Mouse (Mus musculus) thymus, adult 18-20 months (tissue): ENCODE results near the gene Tmem219.
"Not testable (repeated sequence)": the region's sequence is repeated elsewhere in the genome, so short reads cannot be mapped to it uniquely, and the experiment has no call there.

Experiments
- DNase-seq, 2 experiments: peaks; one replicate each; pipeline ENCODE4 v3.0.0; 2022; ENCODE audit warnings: mixed read lengths in 2 of 2

Gene Tmem219

DNA sequence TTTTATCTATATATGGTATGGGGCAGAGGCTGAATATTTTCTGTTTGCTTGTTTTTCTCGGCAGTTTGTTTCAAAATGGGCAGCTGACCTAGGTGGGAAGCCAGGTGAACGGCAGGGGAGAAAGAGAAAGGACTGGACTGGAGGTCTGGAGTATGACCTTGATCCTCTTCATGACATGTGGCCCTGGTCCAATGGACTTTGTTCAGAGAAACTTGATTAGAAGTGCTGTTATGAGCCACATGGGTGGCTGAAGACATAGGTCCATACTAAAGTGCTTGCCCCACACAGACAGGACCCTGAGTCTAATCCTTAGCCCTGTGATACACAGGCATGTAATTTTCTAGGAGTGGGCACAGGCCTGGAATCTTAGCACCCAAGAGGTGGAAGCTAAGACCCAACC is 1.2 kb downstream of the Tmem219 start:
- DNase-seq, result no peak

- DNase-seq, result no peak
These were observed 2.7 kb downstream of the Tmem219 start for GRCm38 (mm10) chr7:126919973-126920372.

DNA sequence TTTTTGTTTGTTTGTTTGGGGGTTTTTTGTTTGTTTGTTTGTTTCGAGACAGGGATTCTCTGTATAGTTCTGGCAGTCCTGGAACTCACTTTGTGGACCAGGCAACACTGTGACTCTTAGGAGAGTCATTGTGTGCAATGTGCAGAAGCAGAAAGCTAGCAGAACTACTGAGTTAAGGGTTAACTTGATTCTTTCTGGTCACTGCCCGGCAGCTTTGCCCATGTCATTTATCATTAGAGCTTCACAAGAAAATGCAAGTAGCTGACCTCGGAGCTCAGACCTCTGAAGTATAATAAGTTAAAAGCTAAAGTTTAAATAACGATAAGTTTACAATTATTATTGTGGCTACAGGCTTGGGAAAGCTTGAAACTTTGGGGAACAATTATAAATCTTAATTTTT is 4.4 kb downstream of the Tmem219 start:
- not testable (repeated sequence) for DNase-seq

GRCm38 (mm10) chr7:126914844-126915243 is 7.9 kb downstream of the Tmem219 start:
- no peak for DNase-seq

- DNase-seq, result no peak
These were observed 17.1 kb downstream of the Tmem219 start for GRCm38 (mm10) chr7:126905590-126905989.

DNA sequence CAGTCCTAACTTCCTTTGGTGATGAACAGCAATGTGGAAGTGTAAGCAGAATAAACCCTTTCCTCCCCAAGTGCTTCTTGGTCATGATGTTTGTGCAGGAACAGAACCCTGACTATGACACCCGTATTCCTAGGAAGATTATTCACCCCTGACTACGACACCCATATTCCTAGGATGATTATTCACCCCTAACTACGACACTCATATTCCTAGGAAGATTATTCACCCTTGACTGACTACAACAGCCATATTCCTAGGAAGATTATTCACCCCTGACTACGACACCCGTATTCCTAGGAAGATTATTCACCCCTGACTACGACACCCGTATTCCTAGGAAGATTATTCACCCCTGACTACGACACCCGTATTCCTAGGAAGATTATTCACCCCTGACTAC is 22.9 kb downstream of the Tmem219 start:
- not testable (repeated sequence) for DNase-seq

DNA sequence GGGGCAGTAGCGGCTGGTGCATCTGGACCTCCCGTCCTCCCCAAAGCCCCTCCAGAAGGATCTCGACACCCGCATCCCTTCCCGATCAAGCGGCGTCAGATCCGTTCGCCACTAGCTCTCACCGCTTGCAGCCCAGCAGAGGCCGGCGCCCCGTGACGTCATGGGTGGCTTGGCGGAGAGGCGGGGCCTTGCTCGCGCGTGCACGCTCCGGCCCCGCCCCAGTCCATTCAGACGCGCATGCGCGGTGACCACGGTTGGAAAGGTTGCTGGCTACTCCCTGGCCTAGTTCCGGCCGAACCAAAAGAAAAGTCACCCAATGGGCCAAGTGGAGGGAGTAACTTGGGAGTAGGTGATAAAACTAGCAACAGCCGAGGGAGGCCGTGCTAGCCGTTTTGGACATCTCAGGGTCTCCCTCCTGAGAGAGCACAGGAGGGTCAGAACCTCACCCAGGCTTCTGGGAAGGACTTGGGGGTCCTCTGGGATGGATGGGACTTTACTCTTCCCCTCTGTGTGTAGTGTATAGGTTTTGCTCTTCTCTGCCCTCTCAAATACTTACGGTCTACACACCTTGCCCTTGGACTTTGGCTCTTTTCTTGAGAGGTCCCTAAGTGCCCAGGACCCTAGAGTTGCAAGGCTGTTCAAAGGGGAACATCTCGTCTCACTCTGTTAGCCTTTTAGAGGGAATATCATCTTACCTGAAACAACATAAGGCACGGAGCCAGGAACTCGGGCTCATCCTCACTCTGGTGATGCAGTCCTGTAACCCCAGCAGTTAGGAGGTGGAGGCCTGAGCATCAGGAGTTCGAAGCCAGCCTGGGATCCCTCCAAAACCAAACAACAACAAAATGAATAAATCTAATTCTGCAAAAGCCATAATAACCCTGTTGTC is 24.4 kb downstream of the Tmem219 start:
- peak; percentile 84 to 85 for DNase-seq

DNA sequence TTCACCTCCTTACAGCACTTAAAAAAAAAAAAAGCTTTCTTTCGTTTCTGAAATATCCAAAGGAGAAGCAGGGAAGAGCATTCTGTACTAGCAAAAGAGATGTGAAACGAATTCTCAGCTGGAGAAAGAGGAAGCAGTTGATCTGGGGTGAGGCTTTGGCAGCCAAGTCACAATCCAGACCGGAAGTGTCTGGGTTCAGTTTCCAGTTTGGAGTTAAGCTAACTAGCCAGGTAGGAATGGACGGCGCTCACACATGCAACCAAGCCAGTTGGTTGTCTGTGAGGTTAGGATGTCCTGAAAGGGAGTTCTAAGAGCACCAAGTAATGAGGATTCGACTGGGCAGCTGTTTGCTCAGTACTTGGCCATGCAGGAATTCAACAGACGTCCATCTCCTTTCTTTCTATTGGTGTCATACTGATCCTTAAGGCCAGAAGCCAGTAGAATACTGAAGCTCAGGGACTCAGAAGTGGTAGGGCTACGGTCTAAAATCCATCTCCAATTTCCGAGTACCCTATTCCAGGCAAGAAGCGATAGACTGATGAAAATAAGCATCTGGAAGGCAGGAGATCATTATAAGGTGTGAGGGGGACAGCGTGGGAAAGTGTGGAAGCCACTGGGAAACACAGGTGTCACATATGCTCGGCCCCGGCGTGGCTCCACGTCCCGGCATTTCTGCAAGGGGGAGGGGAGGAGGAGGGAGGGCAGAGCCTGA is 25.2 kb downstream of the Tmem219 start:
- DNase-seq, result no peak

- DNase-seq, result no peak
These were observed 25.8 kb downstream of the Tmem219 start for GRCm38 (mm10) chr7:126896912-126897311.

DNA sequence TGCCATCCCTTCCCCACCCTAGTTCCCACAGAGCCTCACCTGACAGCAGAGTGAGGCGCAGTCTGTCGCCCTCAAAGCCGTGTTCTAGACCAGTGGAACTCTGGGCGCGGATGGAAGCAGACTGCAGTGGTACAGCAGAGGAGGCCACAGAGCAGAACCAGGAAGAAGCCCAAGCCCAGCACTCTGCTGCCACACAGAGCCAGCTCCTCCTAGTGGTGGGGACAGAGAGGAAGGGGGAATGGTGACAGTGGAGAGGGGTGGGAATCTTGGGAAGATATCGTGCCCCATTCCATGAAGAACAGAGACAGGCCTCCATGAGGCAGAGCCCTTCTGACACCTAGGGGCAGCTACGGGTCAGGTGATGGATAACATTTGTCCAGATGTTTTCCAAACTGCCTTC is 33.9 kb downstream of the Tmem219 start:
- DNase-seq, result peak in 1 of 2 experiments; percentile 14

- no peak for DNase-seq
These were observed 35.4 kb downstream of the Tmem219 start for GRCm38 (mm10) chr7:126887281-126887680.

DNA sequence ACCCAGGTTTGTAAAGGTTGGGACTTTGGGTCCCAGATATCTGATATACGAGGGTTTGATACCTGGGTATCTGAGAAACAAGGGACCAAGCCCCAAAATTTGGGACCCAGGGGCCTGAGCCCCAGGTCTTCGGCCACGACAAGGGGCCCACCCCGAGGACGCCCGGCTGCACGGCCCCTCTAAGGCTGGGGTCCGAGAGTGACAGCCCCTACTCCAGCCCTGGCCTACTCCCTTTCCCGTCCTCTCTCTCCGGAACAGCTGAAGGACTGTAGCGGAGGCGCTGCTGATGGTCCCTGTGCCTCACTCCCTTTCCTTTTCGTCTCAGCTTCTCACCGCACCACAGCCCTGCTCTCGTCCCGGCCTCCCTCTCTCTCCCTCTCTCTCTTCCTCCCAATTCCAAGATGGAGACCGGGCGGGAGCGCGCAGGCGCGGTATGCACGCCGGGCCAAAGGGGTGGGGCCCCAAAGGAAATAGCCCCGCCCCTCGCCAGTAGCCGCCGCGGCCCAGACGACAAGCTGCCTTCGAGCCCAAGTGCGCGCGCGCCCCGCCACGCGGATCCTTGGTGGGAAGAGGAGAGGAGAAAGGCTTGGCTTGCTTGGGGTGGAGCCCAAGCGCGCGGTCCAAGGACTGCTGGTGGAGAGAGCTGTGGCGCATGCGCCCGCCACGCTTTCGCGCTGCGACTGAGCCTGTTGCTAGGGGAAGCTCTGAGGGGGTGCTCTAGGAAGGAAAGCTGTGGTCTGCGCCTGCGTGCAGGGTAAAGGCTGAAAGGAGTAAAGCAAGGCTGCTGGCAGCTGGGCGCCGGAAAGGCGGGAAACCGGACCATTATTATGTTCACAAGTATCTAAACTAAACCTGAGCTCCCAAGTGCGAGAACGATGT is 38.2 kb downstream of the Tmem219 start, which contains the start of gene Taok2:
TSS of gene Taok2 (minus strand) at position 418 of the 879 bp plus-strand sequence.
- DNase-seq, result peak; percentile 94 to 95

DNA sequence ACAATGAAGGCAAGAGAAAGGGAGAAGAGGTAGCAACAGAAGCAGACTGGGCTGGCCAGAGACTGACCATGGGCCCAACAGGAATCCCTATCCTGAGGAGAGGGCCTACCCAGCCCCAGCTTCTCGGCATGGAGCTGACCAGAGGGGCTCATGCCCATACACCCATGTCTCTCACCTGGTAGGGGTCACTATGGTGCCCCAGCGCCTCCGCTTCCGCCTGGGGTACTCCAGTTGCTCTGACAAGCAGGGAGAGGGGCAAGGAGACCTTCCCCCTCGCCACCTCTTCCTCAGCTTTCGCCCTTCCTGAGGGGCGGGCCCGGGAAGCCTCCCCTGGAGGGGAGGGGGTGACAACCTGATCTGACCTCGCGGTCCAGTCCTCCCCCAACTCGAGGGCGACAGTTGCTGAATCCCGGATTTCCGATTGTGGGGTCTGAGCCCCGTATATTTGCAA is 39.0 kb downstream of the Tmem219 start:
- peak; percentile 35 to 59 for DNase-seq

GRCm38 (mm10) chr7:126881040-126881439 is 41.7 kb downstream of the Tmem219 start:
- no peak for DNase-seq

DNA sequence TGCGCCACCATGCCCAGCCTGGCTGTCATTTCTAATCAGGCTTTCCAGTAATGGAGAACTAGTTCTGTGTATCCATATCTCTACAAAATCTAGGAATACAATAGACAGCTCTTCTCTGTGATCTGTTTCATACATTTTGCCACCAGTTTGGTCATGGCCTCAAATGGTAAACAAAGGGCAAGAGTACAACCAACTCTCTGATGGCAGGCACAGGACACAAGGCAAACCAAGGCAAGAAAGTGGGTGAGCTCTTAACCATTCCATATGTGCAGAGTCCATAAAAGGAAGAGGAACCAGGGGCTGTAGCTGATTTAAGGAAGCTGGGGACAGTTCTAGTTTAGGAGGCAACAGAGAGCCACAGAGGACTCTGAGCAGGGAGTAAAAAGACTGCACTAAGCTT is 45.5 kb downstream of the Tmem219 start:
- no peak for DNase-seq

- no peak for DNase-seq
These were observed 52.2 kb downstream of the Tmem219 start for GRCm38 (mm10) chr7:126870520-126870891.

- no peak for DNase-seq
These were observed 52.8 kb downstream of the Tmem219 start for GRCm38 (mm10) chr7:126869780-126870519.

- DNase-seq, result no peak
These were observed 54.7 kb downstream of the Tmem219 start for GRCm38 (mm10) chr7:126868003-126868402.

DNA sequence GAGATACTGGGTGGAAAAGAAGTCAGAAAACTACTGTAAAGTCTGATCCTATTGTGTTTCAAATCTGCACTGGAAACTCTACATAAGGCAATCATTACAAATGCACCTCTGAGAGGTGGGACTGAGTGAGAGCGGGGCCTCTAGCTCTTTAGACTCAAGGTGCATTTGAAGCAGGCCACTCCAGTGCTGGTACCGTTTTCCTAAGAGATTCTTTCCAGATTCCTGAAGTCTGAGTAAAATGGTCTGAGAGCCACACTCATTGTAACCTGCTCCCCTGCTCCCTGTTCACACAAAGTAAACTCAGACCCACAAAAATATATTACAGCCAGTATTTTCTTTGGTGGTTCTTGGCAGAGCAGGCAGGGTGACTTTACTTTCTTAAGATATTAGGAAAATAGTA is 55.2 kb downstream of the Tmem219 start:
- no peak for DNase-seq

GRCm38 (mm10) chr7:126863791-126864190 is 58.9 kb downstream of the Tmem219 start:
- no peak for DNase-seq

DNA sequence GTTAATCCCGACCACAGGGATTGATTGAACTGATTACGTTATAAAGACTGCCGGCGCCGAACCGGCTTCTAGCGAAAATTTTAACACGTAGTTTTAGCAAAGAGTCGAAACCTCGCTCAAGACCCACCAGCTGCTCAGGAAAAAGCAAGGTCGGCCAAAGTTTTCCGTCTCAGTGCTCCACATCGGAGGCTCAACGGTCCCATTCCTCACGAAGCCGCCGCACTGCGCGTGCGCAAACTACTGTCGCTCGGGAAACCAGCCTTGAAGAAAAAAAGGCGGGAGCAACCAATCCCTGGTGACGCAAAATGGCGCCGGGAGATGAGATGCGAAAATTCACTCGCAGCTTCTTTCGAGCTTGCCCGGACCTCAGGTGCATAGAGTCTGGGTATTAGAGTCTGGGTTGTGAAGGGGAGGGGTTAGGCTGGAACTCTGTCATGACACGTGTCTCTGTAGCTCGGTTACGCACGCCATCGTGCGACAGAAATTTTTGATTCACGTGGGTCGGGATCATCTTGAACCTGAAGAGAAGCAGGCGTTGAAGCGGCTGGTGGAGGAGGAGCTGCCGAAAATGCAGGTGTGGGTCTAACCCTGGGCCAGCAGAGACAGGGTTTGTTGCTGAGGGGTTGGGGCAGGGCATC is 60.5 kb downstream of the Tmem219 start, which contains the start of gene Ino80e:
TSS of gene Ino80e (minus strand) at position 231 of the 638 bp plus-strand sequence.
- peak; percentile 84 to 88 for DNase-seq
